Mouse (Mus musculus) left cerebral cortex, postnatal 14 days (tissue): Measurements from ENCODE around the gene Prss2. TPM values are rescaled to one million over a fixed set of nuclear protein-coding genes. Genes with fewer than 3 reads are reported as not detected.
A peak's percentile ranks its signal among the peaks of the same experiment; 100 is the strongest.
"Not testable (repeated sequence)": the region's sequence is repeated elsewhere in the genome, so short reads cannot be mapped to it uniquely, and the experiment has no call there.

Source experiments
- DNase-seq, 2 experiments: peaks; one replicate each; pipeline ENCODE4 v3.0.0; 2021 to 2022; ENCODE audit warnings: low spot score in 2 of 2, mixed read lengths in 1 of 2
- intact Hi-C: fragments of 180-260 bp; cut with DNase I; formaldehyde crosslinking; loops from one replicate; pipeline ENCODE4 v1.15.1; 2025
- total RNA-seq, 2 experiments: library from RNA; stranded (reverse); gene quantifications; 2 replicates each; pipeline ENCODE4 v1.2.3; 2021

Gene Prss2
- total RNA-seq, 2 experiments from 2014 or later, result not detected

GRCm38 (mm10) chr6:41553356-41554010 is 31.9 kb downstream of the Prss2 start:
- intact Hi-C loops, result loop anchor here (10.0 kb wide), 1 partner anchor 419 kb away; no protein-coding TSS in a partner anchor
- no peak for DNase-seq

DNA sequence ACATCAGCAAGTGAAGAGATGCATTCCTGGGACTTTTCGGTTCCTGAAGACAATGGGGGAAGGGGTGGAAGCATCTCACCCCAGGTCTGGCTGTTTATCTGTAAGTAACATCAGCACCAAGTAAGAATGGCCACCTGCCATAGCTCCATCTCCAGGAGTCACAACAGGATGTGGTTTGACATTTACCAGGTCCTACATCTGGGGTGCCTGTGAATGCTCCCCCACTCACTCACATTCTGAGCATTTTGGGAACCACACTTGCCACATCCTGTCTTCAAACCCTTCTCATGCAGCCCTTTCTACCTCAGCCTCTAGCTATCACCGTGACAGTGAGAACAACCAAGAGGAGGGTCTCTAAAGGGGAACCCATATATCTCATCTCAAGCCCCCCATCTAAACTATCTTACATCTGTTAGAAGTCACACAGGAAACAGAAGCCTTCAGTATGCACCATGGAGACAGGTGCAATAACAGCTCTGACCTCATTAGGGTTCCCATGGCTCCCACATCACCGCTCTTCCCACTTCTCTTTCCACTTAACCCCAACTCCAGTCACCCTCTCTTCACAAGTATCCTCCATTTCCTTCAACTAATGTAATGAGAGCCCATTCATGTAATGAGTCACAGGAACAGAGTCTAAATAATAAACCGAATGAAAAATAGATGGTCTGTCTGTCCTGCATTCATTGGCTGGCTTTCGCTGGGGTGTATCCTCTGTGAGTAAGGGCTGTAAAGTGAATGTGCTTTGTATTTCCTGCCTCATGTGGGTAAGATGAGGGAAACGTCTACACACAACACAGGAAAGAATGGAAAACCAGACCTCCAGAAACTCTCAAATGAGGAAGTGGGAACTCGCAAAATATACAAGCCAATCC is 32.9 kb downstream of the Prss2 start:
- no peak for DNase-seq
- intact Hi-C loops, result loop anchor here (10.0 kb wide), 1 partner anchor 420 kb away; no protein-coding TSS in a partner anchor

DNA sequence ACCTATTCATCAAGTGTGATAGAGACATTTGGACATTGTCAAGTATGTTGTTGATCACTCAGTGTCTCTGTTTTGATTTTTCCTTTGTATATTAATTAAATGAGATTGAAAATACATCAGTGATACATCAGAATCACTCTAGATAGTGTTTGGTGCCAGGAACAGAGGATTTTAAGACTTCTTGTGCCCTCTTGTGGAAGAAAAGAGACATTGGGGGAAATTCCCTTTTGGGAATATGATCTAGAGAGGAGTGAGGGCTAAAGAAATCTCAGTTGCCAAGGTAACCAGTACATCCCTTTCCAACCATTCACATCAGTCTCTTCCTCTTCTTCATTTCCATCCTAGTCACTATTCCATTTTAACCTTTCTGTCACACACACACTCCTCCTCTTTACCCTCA is 34.8 kb downstream of the Prss2 start:
- DNase-seq, result peak in 1 of 2 experiments; percentile 59

GRCm38 (mm10) chr6:41557468-41557867 is 35.9 kb downstream of the Prss2 start:
- DNase-seq, result no peak
- intact Hi-C loops, result loop anchor here (10.0 kb wide), 1 partner anchor 423 kb away; no protein-coding TSS in a partner anchor

More for the DNA sequence above, 34.8 kb downstream of the Prss2 start:
- intact Hi-C loops, result loop anchor here (10.0 kb wide), 1 partner anchor 422 kb away; no protein-coding TSS in a partner anchor

DNA sequence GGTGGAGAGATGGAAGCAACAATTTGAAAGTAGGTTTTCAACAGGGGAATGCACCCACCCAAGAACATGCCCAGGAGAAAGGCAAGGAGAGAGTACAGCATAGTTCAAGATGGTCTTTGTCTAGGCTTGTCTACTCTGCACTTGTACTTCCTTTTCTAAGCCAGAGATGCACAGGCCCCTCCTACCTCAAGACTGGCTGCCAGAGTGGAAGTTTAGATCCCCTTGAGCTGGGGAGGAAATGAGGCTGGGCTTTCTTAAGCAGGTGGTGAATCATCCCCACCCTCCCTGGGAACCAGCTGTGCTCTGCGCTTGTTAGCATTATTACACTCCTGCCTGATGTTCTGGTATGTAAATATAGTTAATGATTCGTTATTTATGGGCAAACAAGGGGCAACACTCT is 36.7 kb downstream of the Prss2 start:
- no peak for DNase-seq
- intact Hi-C loops, result loop anchor here (10.0 kb wide), 1 partner anchor 423 kb away; no protein-coding TSS in a partner anchor

DNA sequence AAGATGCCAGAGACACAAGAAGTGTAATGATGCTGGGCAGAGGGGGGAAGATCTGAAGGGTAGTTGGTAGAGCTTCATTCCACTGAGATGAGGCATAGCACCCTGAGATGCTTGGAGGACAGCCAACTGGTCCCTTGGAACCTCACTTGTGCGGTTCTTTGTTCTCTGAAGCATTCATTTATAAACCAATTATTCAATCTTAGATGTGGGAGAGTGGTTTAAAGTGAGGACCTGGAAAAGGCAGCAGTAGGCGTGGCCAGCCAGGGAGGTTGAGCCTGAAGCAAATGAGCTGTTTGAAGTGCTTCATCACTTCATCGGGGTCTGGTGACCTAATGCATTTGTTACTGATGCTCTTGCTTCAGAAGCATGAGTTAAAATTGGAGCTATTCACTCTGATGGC is 37.7 kb downstream of the Prss2 start:
- no peak for DNase-seq
- intact Hi-C loops, result loop anchor here (10.0 kb wide), 1 partner anchor 425 kb away; no protein-coding TSS in a partner anchor

- peak; percentile 12 to 41 for DNase-seq
- intact Hi-C loops, result no loop called here
Observed at GRCm38 (mm10) chr6:41560273-41560672, 38.7 kb downstream of the Prss2 start.

- no peak for DNase-seq
- intact Hi-C loops, result no loop called here
Observed at GRCm38 (mm10) chr6:41562598-41562997, 41.0 kb downstream of the Prss2 start.

GRCm38 (mm10) chr6:41563104-41563951 is 41.7 kb downstream of the Prss2 start:
- intact Hi-C loops, DNase-seq: not testable (repeated sequence)

GRCm38 (mm10) chr6:41565261-41565660 is 43.7 kb downstream of the Prss2 start:
- no peak for DNase-seq
- intact Hi-C loops, result no loop called here

DNA sequence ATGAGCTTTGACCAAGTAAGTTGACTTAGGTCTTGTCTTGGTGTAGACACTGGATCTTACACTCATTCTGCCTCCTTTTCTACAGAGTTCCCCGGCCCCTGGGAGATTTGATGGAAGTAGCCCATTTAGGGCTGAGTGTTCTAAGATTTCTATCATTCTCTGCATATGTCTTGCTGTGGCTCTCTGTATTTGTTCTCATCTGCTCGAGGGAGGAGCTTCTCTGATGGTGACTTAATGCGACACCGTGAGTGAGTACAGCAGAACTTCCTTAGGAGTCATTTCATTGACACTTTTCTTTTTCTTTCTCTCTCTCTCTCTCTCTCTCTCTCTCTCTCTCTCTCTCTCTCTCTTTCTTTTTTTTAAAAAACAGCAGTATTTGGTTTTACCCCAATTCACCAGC is 45.4 kb downstream of the Prss2 start:
- intact Hi-C loops, result no loop called here
- DNase-seq, result no peak

DNA sequence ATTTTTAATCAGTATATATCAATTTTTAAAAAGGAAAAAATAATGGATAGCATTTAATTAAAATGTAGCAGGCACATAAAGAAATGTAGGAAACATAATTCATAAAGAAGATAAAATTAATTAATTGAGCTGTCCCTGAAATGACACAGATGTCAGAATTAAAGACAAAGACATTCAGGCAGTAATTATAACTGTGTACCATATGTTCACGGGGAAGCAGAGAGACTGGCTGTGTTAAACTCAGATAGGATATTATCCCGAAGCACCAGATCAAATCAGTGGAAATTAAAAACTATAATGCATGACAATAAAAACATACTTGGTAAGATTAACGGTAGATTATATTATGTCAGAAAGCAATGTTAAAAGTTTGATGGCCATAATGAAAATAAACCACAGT is 47.5 kb downstream of the Prss2 start:
- intact Hi-C loops, result no loop called here
- no peak for DNase-seq

Other genes with a start within 250 kb of the Prss2 start
- not detected for gene Try4, start 219.5 kb upstream of the Prss2 start, total RNA-seq
- not detected for gene Try5, start 204.9 kb upstream of the Prss2 start, total RNA-seq
- not detected for gene Try10, start 167.7 kb upstream of the Prss2 start, total RNA-seq
- gene Prss3, start 144.1 kb upstream of the Prss2 start, total RNA-seq, result not detected
- not detected for gene Gm5771, start 129.4 kb upstream of the Prss2 start, total RNA-seq
- gene Gm10334, start 75.6 kb upstream of the Prss2 start, total RNA-seq, result under 1 TPM in 1 of 2 experiments, not detected in 1; 0.70 TPM
- gene Prss1, start 62.9 kb upstream of the Prss2 start, total RNA-seq, result not detected
- gene Ephb6, start 83.7 kb downstream of the Prss2 start, total RNA-seq, result 100 to 1,000 TPM; 142 to 146 TPM
- 1 to 10 TPM; 1.8 to 3.0 TPM for gene Trpv6, start 114.6 kb downstream of the Prss2 start, total RNA-seq
- not detected for gene Trpv5, start 159.0 kb downstream of the Prss2 start, total RNA-seq
- gene Llcfc1, start 162.6 kb downstream of the Prss2 start, total RNA-seq, result not detected
- gene Kel, start 182.6 kb downstream of the Prss2 start, total RNA-seq, result not detected